Mouse (Mus musculus) ES-E14 (cell line): Measurements from ENCODE around the gene Trpt1. TPM values are rescaled to one million over a fixed set of nuclear protein-coding genes. Genes with fewer than 3 reads are reported as not detected.

Source experiments
- DNase-seq: peaks from one replicate; pipeline ENCODE4 v3.0.0-alpha.2; 2013; ENCODE audit warnings: low read depth, low spot score
- H3K27ac ChIP-seq: 2 replicates; pipeline ENCODE4 v1.5.1; 2012; ENCODE audit warnings: low read depth, mild to moderate bottlenecking, low read length, moderate library complexity, mixed read lengths; ENCODE audit not compliant: poor library complexity, insufficient read depth, severe bottlenecking
- H3K36me3 ChIP-seq: 2 replicates; pipeline ENCODE4 v1.6.1; 2012; ENCODE audit warnings: mild to moderate bottlenecking, low read length, moderate library complexity, mixed read lengths; ENCODE audit not compliant: control insufficient read depth, poor library complexity, insufficient read depth, severe bottlenecking
- H3K4me1 ChIP-seq, 2 experiments: fragments of 150-350 bp in 1 of 2; sonication (generic) in 1 of 2; 2 replicates each; pipeline ENCODE4 v1.6.1; 2012; ENCODE audit warnings: low read length in 2 of 2, mild to moderate bottlenecking in 1 of 2, mixed read lengths in 1 of 2; ENCODE audit not compliant: control insufficient read depth in 2 of 2, insufficient read depth in 2 of 2, poor library complexity in 1 of 2
- H3K4me3 ChIP-seq, 2 experiments: fragments of 150-350 bp in 1 of 2; sonication (generic) in 1 of 2; 2 replicates each; pipeline ENCODE4 v1.5.1; 2012; ENCODE audit warnings: low read length in 2 of 2, low read depth in 1 of 2, mild to moderate bottlenecking in 1 of 2, mixed read lengths in 1 of 2; ENCODE audit not compliant: insufficient read depth in 1 of 2, poor library complexity in 1 of 2, severe bottlenecking in 1 of 2
- H3K9ac ChIP-seq: 2 replicates; pipeline ENCODE4 v1.6.1; 2012; ENCODE audit warnings: low read depth, mild to moderate bottlenecking, low read length, mixed read lengths; ENCODE audit not compliant: poor library complexity, insufficient read depth, severe bottlenecking
- H3K9me3 ChIP-seq: fragments of 150-350 bp; sonication (generic); 2 replicates; pipeline ENCODE4 v1.6.1; 2012; ENCODE audit warnings: low read depth, mild to moderate bottlenecking, low read length; ENCODE audit not compliant: control insufficient read depth, insufficient read depth
- CHD2 ChIP-seq: IDR thresholded peaks from 2 replicates; pipeline ENCODE4 v1.6.1; 2014; ENCODE audit warnings: mild to moderate bottlenecking, low read depth, low read length, inconsistent platforms
- HCFC1 ChIP-seq: IDR thresholded peaks from 2 replicates; pipeline ENCODE4 v1.6.1; 2012; ENCODE audit warnings: low read length, inconsistent platforms, borderline replicate concordance; ENCODE audit not compliant: insufficient read depth
- MAFK ChIP-seq: IDR thresholded peaks from 2 replicates; pipeline ENCODE4 v1.6.1; 2014; ENCODE audit warnings: mild to moderate bottlenecking, low read depth, low read length, inconsistent platforms; ENCODE audit not compliant: insufficient read depth
- ZC3H11A ChIP-seq: IDR thresholded peaks from 2 replicates; pipeline ENCODE4 v1.6.1; 2012; ENCODE audit warnings: low read depth, mild to moderate bottlenecking, inconsistent platforms, low read length, borderline replicate concordance
- ZNF384 ChIP-seq: IDR thresholded peaks from 2 replicates; pipeline ENCODE4 v1.6.1; 2012; ENCODE audit warnings: low read depth, low read length, inconsistent platforms
- in situ Hi-C, 2 experiments: fragments of 600-800 bp; cut with MboI; formaldehyde crosslinking; loops; one replicate each; pipeline ENCODE4 v1.15.1; 2025; ENCODE audit warnings: low sequenced_read_pairs in 2 of 2, inconsistent platforms in 1 of 2; ENCODE audit not compliant: unreplicated experiment in 2 of 2
- total RNA-seq: library from RNA; depleted of rRNA; stranded (reverse); fragments of 300-350 nt; gene quantifications from 2 replicates; pipeline ENCODE4 v1.2.3, GENCODE M21; 2012; rRNA removed

Trpt1 gene
- total RNA-seq: 5.0 and 6.9 TPM in 2 replicates

DNA sequence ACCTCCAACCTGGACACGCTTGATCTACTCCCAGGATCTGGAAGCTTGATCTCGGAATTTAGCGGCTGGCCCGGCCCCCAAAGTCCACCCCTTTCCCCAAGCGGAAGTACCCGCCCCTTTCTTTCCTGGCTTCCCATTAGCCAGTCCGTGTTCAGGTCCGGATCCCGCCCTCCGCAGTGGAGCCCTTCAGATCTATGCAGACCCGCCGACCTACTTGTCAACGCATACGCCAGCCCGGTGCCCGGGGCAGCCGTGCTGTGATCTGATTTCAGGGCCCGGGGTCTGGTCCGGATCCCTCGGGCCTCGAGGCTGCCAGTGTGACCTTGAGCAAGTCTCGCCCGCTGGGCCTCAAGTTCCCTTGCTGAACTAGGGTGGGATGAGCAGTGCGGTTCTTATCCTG is at the start of gene Trpt1, which contains the start of gene Nudt22:
Gene Trpt1, plus strand, starts transcription at position 126 of the 400 bp plus-strand sequence.
Gene Nudt22, minus strand, starts transcription at position 112 of the 400 bp plus-strand sequence.
- Histone ChIP-seq H3K36me3 (peaks cover 13% of the 10 kb centered on the region), H3K9me3 (no peaks in the 10 kb centered on the region), H3K27ac (no peak within 1 kb of the TSS), H3K9ac (peak within 1 kb of the TSS; percentile 79), H3K4me1 (peaks cover 4 to 18% of the 10 kb centered on the region in 2 experiments; a peak in 3 of 4 replicates), H3K4me3 (peak within 1 kb of the TSS; percentile 71 to 87)
- TF ChIP-seq ZC3H11A (no peak), HCFC1 (no peak), CHD2 (no peak), ZNF384 (no peak), MAFK (no peak)
- in situ Hi-C loops: no loop called here
- DNase-seq: peak; percentile 89

DNA sequence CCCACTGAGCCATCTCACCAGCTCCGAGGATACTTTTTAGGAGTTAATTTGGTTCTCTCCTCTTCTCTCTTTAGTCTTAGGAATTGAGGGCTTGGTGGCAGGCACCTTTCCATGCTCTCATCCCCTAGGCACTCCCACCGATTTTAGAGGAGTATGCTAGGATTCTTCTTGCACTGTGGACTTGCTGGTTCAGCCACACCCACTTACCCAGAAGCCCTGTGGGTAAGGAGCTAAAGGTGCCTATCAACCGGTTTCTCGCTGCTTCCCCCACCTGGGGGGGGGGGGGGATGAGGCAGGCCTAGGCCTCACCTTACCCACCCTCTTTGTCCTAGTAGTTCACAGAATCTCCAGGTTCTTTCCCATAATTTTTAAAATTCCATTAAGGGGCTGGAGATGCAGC is 48.2 kb upstream of the Trpt1 start:
- Histone ChIP-seq H3K36me3 (no peaks in the 10 kb centered on the region; the same call in 1 of the 2 replicates), H3K9me3 (no peaks in the 10 kb centered on the region), H3K9ac (peak overlapping the region; percentile 48; the same call in 1 of the 2 replicates), H3K27ac (peak overlapping the region; percentile 57; the same call in 1 of the 2 replicates), H3K4me3 (no peak overlapping the region), H3K4me1 (peaks cover 0 to 18% of the 10 kb centered on the region in 2 experiments; a peak in 3 of 4 replicates)
- TF ChIP-seq ZNF384 (no peak), ZC3H11A (no peak), CHD2 (no peak), MAFK (no peak), HCFC1 (no peak)
- in situ Hi-C loops: no loop called here
- no peak for DNase-seq

DNA sequence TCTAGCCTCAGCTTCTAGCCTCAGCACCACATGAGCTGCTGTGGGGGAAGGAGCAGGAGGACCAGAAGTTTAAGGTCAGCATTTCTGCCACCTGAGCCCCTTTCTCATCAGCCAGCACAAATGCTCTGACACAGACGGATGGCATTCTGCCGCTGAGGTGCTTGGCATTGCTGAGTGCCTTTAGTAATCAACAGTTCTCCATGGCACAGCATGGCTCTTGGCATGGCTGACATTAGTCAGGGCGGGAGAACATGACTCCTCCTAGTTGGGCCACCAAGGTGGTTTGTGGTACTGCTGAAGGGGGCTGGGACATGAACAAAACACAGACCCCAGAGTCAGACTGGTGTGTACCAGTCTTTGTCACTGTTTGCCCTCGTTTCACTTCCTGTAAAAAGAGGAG is 47.7 kb upstream of the Trpt1 start:
- Histone ChIP-seq H3K27ac (peak overlapping the region; percentile 57), H3K4me3 (no peak overlapping the region), H3K4me1 (peaks cover 0 to 20% of the 10 kb centered on the region in 2 experiments; a peak in 3 of 4 replicates), H3K9ac (peak overlapping the region; percentile 48; the same call in 1 of the 2 replicates), H3K9me3 (no peaks in the 10 kb centered on the region), H3K36me3 (no peaks in the 10 kb centered on the region; the same call in 1 of the 2 replicates)
- DNase-seq: no peak
- in situ Hi-C loops: no loop called here
- TF ChIP-seq ZNF384 (no peak), ZC3H11A (no peak), MAFK (no peak), CHD2 (no peak), HCFC1 (no peak)

DNA sequence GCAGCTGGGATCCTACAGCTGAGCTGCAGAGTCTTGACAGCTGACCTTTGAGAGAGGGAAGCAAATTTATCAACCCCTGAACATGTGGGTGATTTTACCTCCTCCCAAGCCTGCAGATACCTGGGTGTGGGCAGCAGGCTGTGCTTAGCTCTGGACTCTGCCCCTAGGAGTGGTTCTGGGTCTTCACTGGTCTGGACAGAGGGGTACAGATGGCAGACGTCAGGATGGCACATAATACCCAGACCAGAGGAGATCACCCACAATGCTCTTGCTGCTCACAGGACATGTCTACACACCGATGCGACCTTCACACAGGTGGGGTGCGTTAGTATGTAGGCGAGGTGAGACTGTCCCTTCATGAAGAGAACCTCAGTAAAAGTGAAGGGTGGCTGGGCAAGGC is 46.4 kb upstream of the Trpt1 start:
- Histone ChIP-seq H3K4me3 (no peak overlapping the region), H3K4me1 (peaks cover 0 to 20% of the 10 kb centered on the region in 2 experiments; a peak in 3 of 4 replicates), H3K36me3 (peaks cover 6% of the 10 kb centered on the region), H3K9me3 (no peaks in the 10 kb centered on the region), H3K27ac (no peak overlapping the region), H3K9ac (0 out of 2 replicates have a peak overlapping the region, but pooled peaks have one; percentile 0)
- in situ Hi-C loops: no loop called here
- no peak for DNase-seq
- TF ChIP-seq CHD2: no peak
- no peak for TF ChIP-seq MAFK
- no peak for TF ChIP-seq HCFC1
- TF ChIP-seq ZC3H11A: no peak
- no peak for TF ChIP-seq ZNF384
